Mouse (Mus musculus) MEL (cell line): ENCODE results near the gene Fam49a. TPM values are rescaled to one million over a fixed set of nuclear protein-coding genes. Genes with fewer than 3 reads are reported as not detected.

Source experiments
- DNase-seq: peaks from one replicate; pipeline ENCODE4 v3.0.0; 2011; ENCODE audit warnings: low read depth, low spot score
- H3K27ac ChIP-seq: 2 replicates; pipeline ENCODE4 v1.5.1; 2012; ENCODE audit warnings: low read depth, mild to moderate bottlenecking, control low read depth, low read length, moderate library complexity; ENCODE audit not compliant: control insufficient read depth
- H3K27me3 ChIP-seq, 2 experiments: fragments of 150-350 bp in 1 of 2; sonication (generic) in 1 of 2; 2 replicates each; pipeline ENCODE4 v1.6.1; 2012; ENCODE audit warnings: low read length in 2 of 2, mild to moderate bottlenecking in 2 of 2, improper control_type of control experiment in 1 of 2, moderate library complexity in 1 of 2; ENCODE audit not compliant: insufficient read depth in 2 of 2, control insufficient read depth in 1 of 2
- H3K36me3 ChIP-seq, 2 experiments: 2 replicates each; pipeline ENCODE4 v1.6.1; 2012 to 2014; ENCODE audit warnings: low read length in 2 of 2, improper control_type of control experiment in 1 of 2, inconsistent platforms in 1 of 2, mild to moderate bottlenecking in 1 of 2; ENCODE audit not compliant: insufficient read depth in 2 of 2, control insufficient read depth in 1 of 2
- H3K4me1 ChIP-seq, 2 experiments: fragments of 150-350 bp in 1 of 2; sonication (generic) in 1 of 2; 2 replicates each; pipeline ENCODE4 v1.6.1; 2012; ENCODE audit warnings: low read length in 2 of 2, improper control_type of control experiment in 1 of 2, mild to moderate bottlenecking in 1 of 2; ENCODE audit not compliant: insufficient read depth in 2 of 2, control insufficient read depth in 1 of 2
- H3K4me3 ChIP-seq, 2 experiments: fragments of 150-350 bp in 1 of 2; sonication (generic) in 1 of 2; 2 replicates each; pipeline ENCODE4 v1.5.1; 2012; ENCODE audit warnings: low read depth in 2 of 2, low read length in 2 of 2, mild to moderate bottlenecking in 2 of 2, moderate library complexity in 2 of 2, control low read depth in 1 of 2, improper control_type of control experiment in 1 of 2; ENCODE audit not compliant: control insufficient read depth in 1 of 2, insufficient read depth in 1 of 2
- H3K79me2 ChIP-seq: 2 replicates; pipeline ENCODE4 v1.6.1; 2012; ENCODE audit warnings: mild to moderate bottlenecking, low read length, moderate library complexity; ENCODE audit not compliant: control insufficient read depth, poor library complexity, insufficient read depth
- H3K9ac ChIP-seq: 2 replicates; pipeline ENCODE4 v1.6.1; 2012; ENCODE audit warnings: low read depth, mild to moderate bottlenecking, control low read depth, low read length, moderate library complexity; ENCODE audit not compliant: control insufficient read depth, poor library complexity, severe bottlenecking
- H3K9me3 ChIP-seq: fragments of 150-350 bp; sonication (generic); replicated peaks from 2 replicates; pipeline ENCODE4 v1.6.1; 2012; ENCODE audit warnings: mild to moderate bottlenecking, low read length, improper control_type of control experiment, moderate library complexity; ENCODE audit not compliant: insufficient read depth
- CHD1 ChIP-seq: IDR thresholded peaks from 2 replicates; pipeline ENCODE4 v1.6.1; 2012; ENCODE audit warnings: low read depth, mild to moderate bottlenecking, inconsistent platforms, low read length, improper control_type of control experiment
- ELF1 ChIP-seq: IDR thresholded peaks from 2 replicates; pipeline ENCODE4 v1.6.1; 2014; ENCODE audit warnings: low read depth, mild to moderate bottlenecking, inconsistent platforms, low read length, improper control_type of control experiment, moderate library complexity
- EP300 ChIP-seq, 2 experiments: IDR thresholded peaks; 2 replicates each; pipeline ENCODE4 v1.6.1; 2011; ENCODE audit warnings: improper control_type of control experiment in 2 of 2, low read length in 2 of 2, low read depth in 1 of 2, mild to moderate bottlenecking in 1 of 2
- ETS1 ChIP-seq: IDR thresholded peaks from 2 replicates; pipeline ENCODE4 v1.6.1; 2012; ENCODE audit warnings: low read depth, mild to moderate bottlenecking, inconsistent platforms, low read length, improper control_type of control experiment, moderate library complexity
- GABPA ChIP-seq: IDR thresholded peaks from 2 replicates; pipeline ENCODE4 v1.6.1; 2012; ENCODE audit warnings: low read depth, mild to moderate bottlenecking, inconsistent platforms, low read length, improper control_type of control experiment, moderate library complexity
- GATA1 ChIP-seq: IDR thresholded peaks from 2 replicates; pipeline ENCODE4 v1.6.1; 2011; ENCODE audit warnings: low read depth, low read length, improper control_type of control experiment
- HCFC1 ChIP-seq: IDR thresholded peaks from 2 replicates; pipeline ENCODE4 v1.6.1; 2012; ENCODE audit warnings: low read depth, mild to moderate bottlenecking, inconsistent platforms, low read length, improper control_type of control experiment, moderate library complexity
- JUND ChIP-seq: IDR thresholded peaks from 2 replicates; pipeline ENCODE4 v1.6.1; 2011; ENCODE audit warnings: low read depth, mild to moderate bottlenecking, improper control_type of control experiment, low read length
- KAT2A ChIP-seq: conservative IDR thresholded peaks from 2 replicates; pipeline ENCODE4 v1.6.1; 2012; ENCODE audit warnings: low read depth, low read length, improper control_type of control experiment, inconsistent platforms
- MAFK ChIP-seq: IDR thresholded peaks from 2 replicates; pipeline ENCODE4 v1.6.1; 2011; ENCODE audit warnings: low read depth, mild to moderate bottlenecking, low read length, improper control_type of control experiment, borderline replicate concordance
- MAZ ChIP-seq: IDR thresholded peaks from 2 replicates; pipeline ENCODE4 v1.6.1; 2012; ENCODE audit warnings: low read depth, mild to moderate bottlenecking, inconsistent platforms, low read length, improper control_type of control experiment
- MEF2A ChIP-seq: IDR thresholded peaks from 2 replicates; pipeline ENCODE4 v1.6.1; 2014; ENCODE audit warnings: low read depth, mild to moderate bottlenecking, inconsistent platforms, low read length, improper control_type of control experiment; ENCODE audit not compliant: poor library complexity, insufficient replicate concordance, severe bottlenecking; ENCODE audit errors: extremely low read depth
- MYB ChIP-seq: IDR thresholded peaks from 2 replicates; pipeline ENCODE4 v1.6.1; 2011; ENCODE audit warnings: mild to moderate bottlenecking, low read depth, low read length, improper control_type of control experiment
- MYC ChIP-seq: IDR thresholded peaks from 2 replicates; pipeline ENCODE4 v1.6.1; 2011; ENCODE audit warnings: low read depth, mild to moderate bottlenecking, low read length, improper control_type of control experiment, moderate library complexity
- NELFE ChIP-seq: IDR thresholded peaks from 2 replicates; pipeline ENCODE4 v1.6.1; 2011; ENCODE audit warnings: low read depth, low read length, improper control_type of control experiment
- NRF1 ChIP-seq: IDR thresholded peaks from 2 replicates; pipeline ENCODE4 v1.6.1; 2014; ENCODE audit warnings: low read depth, mild to moderate bottlenecking, inconsistent platforms, low read length, improper control_type of control experiment, moderate library complexity; ENCODE audit not compliant: poor library complexity, insufficient read depth, severe bottlenecking
- SMC3 ChIP-seq: IDR thresholded peaks from 2 replicates; pipeline ENCODE4 v1.6.1; 2011; ENCODE audit warnings: low read depth, low read length, improper control_type of control experiment
- TBP ChIP-seq: IDR thresholded peaks from 2 replicates; pipeline ENCODE4 v1.8.0; 2011; ENCODE audit warnings: low read depth, low read length, improper control_type of control experiment
- UBTF ChIP-seq: IDR thresholded peaks from 2 replicates; pipeline ENCODE4 v1.6.1; 2012; ENCODE audit warnings: low read depth, mild to moderate bottlenecking, inconsistent platforms, low read length, improper control_type of control experiment, moderate library complexity, borderline replicate concordance; ENCODE audit not compliant: insufficient read depth
- USF1 ChIP-seq: IDR thresholded peaks from 2 replicates; pipeline ENCODE4 v1.6.1; 2014; ENCODE audit warnings: low read depth, mild to moderate bottlenecking, inconsistent platforms, low read length, improper control_type of control experiment, moderate library complexity
- ZC3H11A ChIP-seq: IDR thresholded peaks from 2 replicates; pipeline ENCODE4 v1.6.1; 2012; ENCODE audit warnings: low read depth, mild to moderate bottlenecking, inconsistent platforms, low read length, improper control_type of control experiment
- ZNF384 ChIP-seq: IDR thresholded peaks from 2 replicates; pipeline ENCODE4 v1.6.1; 2012; ENCODE audit warnings: low read depth, mild to moderate bottlenecking, inconsistent platforms, low read length, improper control_type of control experiment
- polyA plus RNA-seq, 2 experiments: library from polyadenylated mRNA; stranded (reverse) in 1 of 2; unstranded in 1 of 2; fragments of >175 nt in 1 of 2; fragments of >200 nt in 1 of 2; gene quantifications; 2 replicates each; pipeline versions ENCODE4 v1.2.1 to v1.2.4; 2012; ENCODE audit warnings: low replicate concordance in 2 of 2, low read depth in 1 of 2; ENCODE audit not compliant: insufficient read length in 2 of 2, insufficient read depth in 1 of 2, missing spikeins in 1 of 2
- total RNA-seq: library from RNA; depleted of rRNA; stranded (reverse); fragments of 300-350 nt; gene quantifications from 2 replicates; pipeline ENCODE4 v1.2.3, GENCODE M21; 2012

The Fam49a gene
- total and polyA plus RNA-seq, 3 experiments, result 0.42 to 1.3 TPM; not detected in 1

- no peak overlapping the region for H3K27ac ChIP-seq
- no peak for TF ChIP-seq GABPA
- TF ChIP-seq TBP, result no peak
- no peak for TF ChIP-seq SMC3
- no peak for TF ChIP-seq UBTF
- no peak for TF ChIP-seq MAZ
- TF ChIP-seq USF1, result no peak
- no peak for TF ChIP-seq ELF1
- no peak for TF ChIP-seq CHD1
- no peak for TF ChIP-seq NELFE
- TF ChIP-seq ZC3H11A, result no peak
- TF ChIP-seq MEF2A, result no peak
- TF ChIP-seq JUND, result no peak
- TF ChIP-seq, all 39 proteins: peak for 0
- H3K9ac ChIP-seq, result no peak overlapping the region
- no peaks in the 10 kb centered on the region for H3K79me2 ChIP-seq
- H3K9me3 ChIP-seq, result no peaks in the 10 kb centered on the region
- no peak for DNase-seq
- H3K27me3 ChIP-seq, result no peaks in the 10 kb centered on the region
- no peaks in the 10 kb centered on the region for H3K36me3 ChIP-seq
- no peaks in the 10 kb centered on the region for H3K4me1 ChIP-seq
- H3K4me3 ChIP-seq, result no peak overlapping the region
These were observed 41.0 kb upstream of the Fam49a start for GRCm38 (mm10) chr12:12220755-12221496.

GRCm38 (mm10) chr12:12222585-12223290 lies 39.2 kb upstream of the Fam49a start:
- no peaks in the 10 kb centered on the region for H3K36me3 ChIP-seq
- H3K4me1 ChIP-seq, result no peaks in the 10 kb centered on the region
- no peak for TF ChIP-seq MYC
- TF ChIP-seq KAT2A, result no peak
- TF ChIP-seq HCFC1, result no peak
- no peak for TF ChIP-seq MYB
- TF ChIP-seq MAFK, result no peak
- no peak for TF ChIP-seq MEF2A
- no peak for TF ChIP-seq GATA1
- TF ChIP-seq SMC3, result no peak
- TF ChIP-seq EP300 (IDR thresholded peaks at IDR 0.05; ENCODE audit: low read depth in 1 of 2, low read length in 2 of 2), result no peak
- TF ChIP-seq JUND, result no peak
- TF ChIP-seq ZNF384, result no peak
- TF ChIP-seq ETS1, result no peak
- TF ChIP-seq NRF1, result no peak
- no peak overlapping the region for H3K9ac ChIP-seq
- H3K27me3 ChIP-seq, result peaks cover 0 to 2% of the 10 kb centered on the region in 2 experiments; a peak in 1 of 4 replicates
- no peak overlapping the region for H3K27ac ChIP-seq
- no peaks in the 10 kb centered on the region for H3K9me3 ChIP-seq
- DNase-seq, result no peak
- no peaks in the 10 kb centered on the region for H3K79me2 ChIP-seq
- no peak overlapping the region for H3K4me3 ChIP-seq
